Mouse (Mus musculus): Measurements from ENCODE around the gene Ncoa1.

DNA sequence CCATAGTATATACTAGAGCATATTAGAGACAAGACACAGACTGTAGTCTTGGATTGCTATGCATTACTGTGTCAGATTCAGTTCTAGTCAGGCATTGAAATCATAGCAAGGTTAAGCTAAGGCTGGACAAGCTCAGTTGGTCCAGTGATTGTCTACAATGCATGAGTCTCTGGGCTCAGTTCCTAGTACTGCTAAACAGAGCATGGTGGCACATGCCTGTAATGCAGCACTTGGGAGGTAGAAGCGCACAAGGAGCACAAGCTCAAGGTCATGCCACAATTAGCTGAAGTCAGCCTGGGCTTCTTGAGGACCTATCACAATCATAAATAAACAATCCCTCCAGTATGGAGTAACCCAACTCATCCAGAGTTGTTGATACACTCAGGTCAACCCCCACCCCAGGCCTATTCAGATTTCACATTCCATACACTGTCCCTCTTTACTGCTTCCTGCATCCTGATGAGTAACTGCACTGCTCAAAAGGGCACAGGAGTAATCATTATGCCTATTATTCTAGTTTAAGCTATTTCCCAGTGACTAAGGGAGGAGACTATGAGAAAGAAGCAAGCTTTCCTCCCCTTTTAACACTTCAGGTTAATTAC lies 170.2 kb downstream of the Ncoa1 start:
- TF ChIP-seq CTCF (IDR thresholded peaks at IDR 0.05; ENCODE audit: low read depth, low read length) (no peak), POLR2A (IDR thresholded peaks at IDR 0.05; ENCODE audit: extremely low read depth, insufficient read depth, low read length) (no peak)

Data from liver, adult 2 months (tissue).